Mouse (Mus musculus) erythroblast, embryonic 14.5 days (primary cell): ENCODE data around the gene Gm28374.

Experiments used
- GATA1 ChIP-seq: IDR thresholded peaks from 2 replicates; pipeline ENCODE4 v1.6.1; 2012; ENCODE audit warnings: low read length, inconsistent platforms, mixed read lengths
- TAL1 ChIP-seq: IDR thresholded peaks from 3 replicates; pipeline ENCODE4 v1.6.1; 2012; ENCODE audit warnings: low read length, inconsistent platforms, mixed read lengths

GRCm38 (mm10) chr19:6101186-6101585 lies 19.1 kb upstream of the Gm28374 start:
- no peak for TF ChIP-seq TAL1
- no peak for TF ChIP-seq GATA1
